9 mouse cellular contexts compared by ENCODE assay signal in genomic region chr5:24604656-24605100, GRCm38 (mm10). TPM values are rescaled to one million over a fixed set of nuclear protein-coding genes. Genes with fewer than 3 reads are reported as not detected.
DNase-seq lines count a peak whose midpoint lies in the region; ATAC-seq and TF ChIP-seq lines count a peak whose summit lies in the region.
"Had no signal": no experiment of that assay in that cellular context is flagged by ENCODE, and none has a peak within 500 bp of the region (broad histone marks: within the 10 kb centered on the region; RNA-seq: fewer than 3 reads in every experiment).

No protein-coding gene starts in this region.

- peak overlapping the region; percentile 85 for H3K4me2 ChIP-seq in heart, embryonic 15.5 days

- peaks cover 60% of the 10 kb centered on the region for H3K4me1 ChIP-seq in E14TG2a.4 (replicated peaks; ENCODE audit: low read depth, low read length)
- H3K4me1 ChIP-seq in bone marrow macrophage, adult 2 months (ENCODE audit: control insufficient read depth, insufficient read depth, low read length), result no peaks in the 10 kb centered on the region
- peaks cover 5% of the 10 kb centered on the region; the same call in 1 of the 2 replicates for H3K4me1 ChIP-seq in embryonic fibroblast, embryonic 13.5 days (ENCODE audit: control insufficient read depth, insufficient read depth, low read length)
- peaks cover 67% of the 10 kb centered on the region for H3K4me1 ChIP-seq in heart, embryonic 15.5 days (replicated peaks)

- no peak for TF ChIP-seq CTCF in E14TG2a.4 (conservative IDR thresholded peaks at IDR 0.05; ENCODE audit: low read length)
- TF ChIP-seq CTCF in bone marrow macrophage, adult 2 months (IDR thresholded peaks at IDR 0.05; ENCODE audit: low read depth, low read length), result no peak
- TF ChIP-seq CTCF in embryonic fibroblast, embryonic 13.5 days (IDR thresholded peaks at IDR 0.05; ENCODE audit: borderline replicate concordance, insufficient read depth, low read length), result no peak

- TF ChIP-seq POLR2A in bone marrow macrophage, adult 2 months (IDR thresholded peaks at IDR 0.05; ENCODE audit: borderline replicate concordance, low read depth, low read length), result no peak
- peak; percentile 55 for TF ChIP-seq POLR2A in embryonic fibroblast, embryonic 13.5 days (IDR thresholded peaks at IDR 0.05; ENCODE audit: low read depth, low read length)

- H3K27me3 ChIP-seq in E14TG2a.4 (ENCODE audit: insufficient read depth, low read length), result peaks cover 84% of the 10 kb centered on the region
- no peaks in the 10 kb centered on the region for H3K27me3 ChIP-seq in heart, embryonic 15.5 days

- WGBS in heart, embryonic 15.5 days, result 1% methylated on average over 46 of the region's 46 CpGs

- no peak overlapping the region for H3K27ac ChIP-seq in bone marrow macrophage, adult 2 months (ENCODE audit: insufficient read depth, low read depth, low read length)
- peak overlapping the region; percentile 48 for H3K27ac ChIP-seq in embryonic fibroblast, embryonic 13.5 days (ENCODE audit: insufficient read depth, low read length)
- peak overlapping the region; percentile 100 for H3K27ac ChIP-seq in heart, embryonic 15.5 days

- peak overlapping the region; percentile 82 for H3K9ac ChIP-seq in heart, embryonic 15.5 days

- ATAC-seq in heart, embryonic 15.5 days (replicated peaks; ENCODE audit: insufficient number of reproducible peaks, insufficient read depth, low FRiP score, low read depth), result peak; percentile 74
- ATAC-seq in megakaryocyte-erythroid progenitor cell, adult 5-6 weeks (replicated peaks; ENCODE audit: low FRiP score, low TSS enrichment, poor library complexity, severe bottlenecking), result no peak

- peak; percentile 94 for DNase-seq in kidney, postnatal 14 days
- peak; percentile 89 to 91 for DNase-seq in lung, adult 18-20 months
- peak; percentile 84 for DNase-seq in ovary, postnatal 14 days (ENCODE audit: low spot score)

- no peaks in the 10 kb centered on the region for H3K36me3 ChIP-seq in E14TG2a.4 (ENCODE audit: insufficient read depth, low read length)
- H3K36me3 ChIP-seq in heart, embryonic 15.5 days, result no peaks in the 10 kb centered on the region

- peak overlapping the region; percentile 76 for H3K4me3 ChIP-seq in E14TG2a.4 (replicated peaks; ENCODE audit: low read length)
- H3K4me3 ChIP-seq in bone marrow macrophage, adult 2 months (ENCODE audit: insufficient read depth, low read length), result peak overlapping the region; percentile 38
- H3K4me3 ChIP-seq in embryonic fibroblast, embryonic 13.5 days (ENCODE audit: insufficient read depth, low read length), result peak overlapping the region; percentile 56
- H3K4me3 ChIP-seq in heart, embryonic 15.5 days, result peak overlapping the region; percentile 71

- no peaks in the 10 kb centered on the region for H3K9me3 ChIP-seq in E14TG2a.4 (ENCODE audit: low read length)
- H3K9me3 ChIP-seq in heart, embryonic 15.5 days (replicated peaks), result no peaks in the 10 kb centered on the region

RNA-seq across cellular contexts. Expression of gene Chpf2, which starts 18.1 kb away (rescaled TPM):
- 29.9 and 31.5 TPM in 2 replicates for polyA plus RNA-seq in bone marrow macrophage, adult 2 months (2012; ENCODE audit: insufficient read depth, insufficient read length, missing spikeins)
- polyA plus RNA-seq in embryonic fibroblast, embryonic 13.5 days (2011; ENCODE audit: insufficient read length, low read depth, missing spikeins), result 45.5 and 54.6 TPM in 2 replicates
- polyA plus RNA-seq in heart, embryonic 15.5 days (2015; fragmentation: Nextera tagmentation; extraction: Ambion mirVana), result 13.1 and 18.5 TPM in 2 replicates
- total RNA-seq in megakaryocyte-erythroid progenitor cell, adult 5-6 weeks (2014; fragmentation: Nextera tagmentation), result 12.0 and 14.7 TPM in 2 replicates
- total RNA-seq in megakaryocyte-erythroid progenitor cell, adult 5-6 weeks (2017), result 14.5 and 22.5 TPM in 2 replicates

RNA-seq across cellular contexts. Expression of gene Smarcd3, which starts 19.5 kb away (rescaled TPM):
- not detected in 2 replicates for polyA plus RNA-seq in bone marrow macrophage, adult 2 months (2012; ENCODE audit: insufficient read depth, insufficient read length, missing spikeins)
- polyA plus RNA-seq in embryonic fibroblast, embryonic 13.5 days (2011; ENCODE audit: insufficient read length, low read depth, missing spikeins), result 22.9 and 27.8 TPM in 2 replicates
- 50.9 and 57.2 TPM in 2 replicates for polyA plus RNA-seq in heart, embryonic 15.5 days (2015; fragmentation: Nextera tagmentation; extraction: Ambion mirVana)
- not detected in 2 replicates for total RNA-seq in megakaryocyte-erythroid progenitor cell, adult 5-6 weeks (2014; fragmentation: Nextera tagmentation)
- total RNA-seq in megakaryocyte-erythroid progenitor cell, adult 5-6 weeks (2017), result not detected in 2 replicates

RNA-seq across cellular contexts. Expression of gene Abcf2, which starts 27.4 kb away (rescaled TPM):
- 32.7 and 34.5 TPM in 2 replicates for polyA plus RNA-seq in bone marrow macrophage, adult 2 months (2012; ENCODE audit: insufficient read depth, insufficient read length, missing spikeins)
- polyA plus RNA-seq in embryonic fibroblast, embryonic 13.5 days (2011; ENCODE audit: insufficient read length, low read depth, missing spikeins), result 69.3 and 73.4 TPM in 2 replicates
- polyA plus RNA-seq in heart, embryonic 15.5 days (2015; fragmentation: Nextera tagmentation; extraction: Ambion mirVana), result 55.7 and 71.7 TPM in 2 replicates
- total RNA-seq in megakaryocyte-erythroid progenitor cell, adult 5-6 weeks (2014; fragmentation: Nextera tagmentation), result 70.2 and 80.7 TPM in 2 replicates
- total RNA-seq in megakaryocyte-erythroid progenitor cell, adult 5-6 weeks (2017), result 122 and 164 TPM in 2 replicates

RNA-seq across cellular contexts. Expression of gene 4931409K22Rik, which starts 48.1 kb away (rescaled TPM):
- not detected in 2 replicates for polyA plus RNA-seq in bone marrow macrophage, adult 2 months (2012; ENCODE audit: insufficient read depth, insufficient read length, missing spikeins)
- polyA plus RNA-seq in embryonic fibroblast, embryonic 13.5 days (2011; ENCODE audit: insufficient read length, low read depth, missing spikeins), result not detected in 2 replicates
- 0.09 TPM in 1 of 2 replicates, not detected in the other for polyA plus RNA-seq in heart, embryonic 15.5 days (2015; fragmentation: Nextera tagmentation; extraction: Ambion mirVana)
- total RNA-seq in megakaryocyte-erythroid progenitor cell, adult 5-6 weeks (2014; fragmentation: Nextera tagmentation), result not detected in 2 replicates
- not detected in 2 replicates for total RNA-seq in megakaryocyte-erythroid progenitor cell, adult 5-6 weeks (2017)
- total RNA-seq: neutrophil, adult 5-6 weeks had no signal

Comparison
In these comparisons a context has a peak if more than half of its experiments do, and no peak if none do; other contexts are left out.
1. RNA of gene Smarcd3, which starts 19.5 kb away (polyA plus RNA-seq): 50.9 to 57.2 TPM in heart, embryonic 15.5 days and 22.9 to 27.8 TPM in embryonic fibroblast, embryonic 13.5 days; not detected in bone marrow macrophage, adult 2 months; every median in the first group is over 10 times any median in the second.
2. Peak in every context shown above with its lines, with median percentiles within 50 percentile points of each other: H3K4me3 ChIP-seq and DNase-seq.